Mouse (Mus musculus) ZHBTc4 (cell line): ENCODE measurements around the gene Tspan9.

Experiments used
- DNase-seq: peaks from one replicate; pipeline ENCODE4 v3.0.0-alpha.2; 2011; ENCODE audit warnings: low read depth, low spot score

Gene Tspan9

GRCm38 (mm10) chr6:128020053-128020452, 123.3 kb downstream of the Tspan9 start:
- DNase-seq = no peak

DNA sequence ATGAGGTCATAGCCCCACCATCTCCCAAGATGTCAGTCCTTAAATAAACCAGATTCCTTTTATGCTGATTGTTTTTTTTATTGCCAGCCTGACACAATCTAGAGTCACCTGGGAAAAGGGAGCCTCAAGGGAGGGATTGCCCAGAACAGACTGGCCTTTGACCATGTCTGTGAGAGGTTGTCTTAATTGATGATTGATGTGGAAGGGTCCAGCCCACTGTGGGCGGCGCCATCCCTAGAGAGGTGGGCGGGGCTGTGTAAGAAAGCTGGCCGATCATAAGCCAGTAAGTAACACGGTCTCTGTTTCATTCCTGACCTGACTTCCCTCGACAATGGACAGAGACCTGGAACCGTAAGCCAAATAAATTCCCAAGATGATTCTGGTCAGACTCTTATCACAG, 124.3 kb downstream of the Tspan9 start:
- DNase-seq = peak; percentile 56

- DNase-seq = no peak
These were observed 128.1 kb downstream of the Tspan9 start for GRCm38 (mm10) chr6:128015304-128015703.

DNA sequence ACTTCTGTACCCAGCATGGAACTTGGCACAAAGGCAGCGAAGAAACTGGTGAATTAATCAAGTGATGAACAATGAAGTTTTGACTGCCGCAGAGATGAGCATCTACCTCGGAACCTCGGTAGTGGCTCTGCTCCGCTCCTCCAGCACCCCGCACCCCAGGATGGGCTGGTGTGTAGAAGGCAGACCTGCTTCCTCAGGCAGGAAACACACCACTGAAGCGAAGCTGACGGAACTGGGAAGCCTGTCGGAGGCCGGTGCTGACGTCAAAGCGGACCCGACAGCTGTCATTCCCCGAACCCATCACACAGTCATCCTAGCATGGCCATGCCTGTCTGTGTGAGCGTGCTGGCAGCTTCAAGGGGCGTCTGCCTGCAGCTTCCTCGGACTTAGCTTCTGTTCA, 131.6 kb downstream of the Tspan9 start:
- DNase-seq = no peak

- no peak for DNase-seq
These were observed 132.3 kb downstream of the Tspan9 start for GRCm38 (mm10) chr6:128011071-128011477.

DNA sequence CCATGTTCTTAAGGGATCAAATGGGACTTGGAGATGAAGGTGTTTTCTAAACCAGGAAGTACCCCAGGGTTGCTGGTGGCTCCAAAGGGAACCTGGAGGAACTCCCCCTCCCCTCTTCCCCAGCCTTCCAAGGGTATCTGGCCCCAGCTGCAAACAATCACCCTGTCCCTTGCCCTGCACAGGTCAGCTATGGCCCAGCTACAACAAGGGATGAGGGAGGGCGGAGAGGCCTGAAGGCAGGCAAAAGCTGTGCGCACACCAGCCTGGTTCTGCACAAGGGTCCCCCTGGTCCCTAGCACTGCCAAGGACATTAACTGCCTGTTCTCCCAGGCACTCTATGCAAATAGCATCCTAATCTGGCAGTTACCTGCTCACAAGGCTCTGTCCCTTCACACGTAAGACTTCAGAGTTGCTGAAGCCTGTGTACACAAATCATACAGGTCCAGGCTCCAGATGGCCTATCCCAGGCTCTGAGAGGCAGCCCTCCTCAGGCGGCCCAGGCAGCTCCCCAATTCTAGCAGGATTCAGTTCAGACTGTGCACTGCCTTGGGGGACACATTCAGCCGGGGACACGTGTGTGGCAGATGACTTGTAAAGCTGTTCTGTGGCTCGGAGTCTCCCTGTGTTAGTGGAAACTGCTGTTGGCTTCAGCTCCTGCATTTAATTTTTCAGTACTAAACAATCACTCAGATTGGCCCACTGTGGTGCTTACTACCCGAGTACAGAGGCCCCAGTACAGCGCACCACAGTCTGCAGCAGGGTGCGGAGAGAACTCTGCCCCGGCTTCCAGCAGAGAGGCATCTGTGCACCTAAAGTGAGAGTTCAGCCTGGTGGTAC, 133.0 kb downstream of the Tspan9 start:
- no peak for DNase-seq

DNA sequence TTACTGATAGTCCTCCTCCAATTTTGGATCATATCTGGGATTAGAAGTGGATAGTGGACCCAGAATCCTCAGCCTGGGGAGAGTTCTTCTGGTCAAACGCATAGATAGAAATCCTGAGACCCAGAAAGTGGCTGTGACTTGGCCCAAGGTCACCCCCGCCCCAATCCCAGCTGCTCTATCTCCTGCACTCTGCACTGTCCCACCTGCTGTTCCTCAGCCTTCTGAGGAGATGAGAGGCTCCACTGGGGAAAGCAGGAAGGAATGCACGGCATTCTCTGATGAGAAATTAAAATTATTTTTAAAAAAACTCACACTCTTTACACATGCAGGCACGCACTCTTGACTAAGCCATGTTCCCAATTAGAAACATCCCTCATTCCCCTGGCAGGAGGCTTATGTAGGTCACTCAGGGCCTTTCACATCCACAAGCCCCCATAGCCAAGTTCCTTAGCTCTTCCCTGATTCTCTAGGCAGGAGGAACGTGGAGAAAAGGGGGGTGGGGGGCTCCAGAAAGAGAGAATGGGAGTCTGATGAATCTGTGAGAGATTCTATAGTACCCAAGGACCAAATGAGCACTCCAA, 135.3 kb downstream of the Tspan9 start:
- no peak for DNase-seq

DNA sequence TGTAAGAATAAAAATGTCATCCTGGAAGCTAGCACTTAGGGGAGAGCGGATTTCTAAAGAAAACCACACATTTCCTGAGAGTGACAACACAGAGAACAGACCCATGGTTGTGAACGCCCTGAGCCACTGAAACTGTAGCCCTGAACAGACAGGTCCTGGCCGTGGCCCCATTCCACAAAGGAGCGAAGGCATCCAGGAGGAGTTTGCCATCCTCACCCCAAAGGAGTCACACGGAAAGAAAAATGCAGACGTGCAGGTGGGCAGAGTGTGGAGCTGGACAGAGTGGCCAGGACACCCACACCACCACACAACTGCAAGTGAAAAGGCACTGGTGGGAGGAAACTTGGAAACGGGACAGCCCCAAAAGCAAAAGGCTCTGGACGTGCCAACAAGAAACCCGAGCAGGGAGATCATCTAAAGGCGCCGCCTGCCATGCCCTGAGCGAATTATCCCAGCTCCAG, 136.1 kb downstream of the Tspan9 start:
- DNase-seq = no peak

DNA sequence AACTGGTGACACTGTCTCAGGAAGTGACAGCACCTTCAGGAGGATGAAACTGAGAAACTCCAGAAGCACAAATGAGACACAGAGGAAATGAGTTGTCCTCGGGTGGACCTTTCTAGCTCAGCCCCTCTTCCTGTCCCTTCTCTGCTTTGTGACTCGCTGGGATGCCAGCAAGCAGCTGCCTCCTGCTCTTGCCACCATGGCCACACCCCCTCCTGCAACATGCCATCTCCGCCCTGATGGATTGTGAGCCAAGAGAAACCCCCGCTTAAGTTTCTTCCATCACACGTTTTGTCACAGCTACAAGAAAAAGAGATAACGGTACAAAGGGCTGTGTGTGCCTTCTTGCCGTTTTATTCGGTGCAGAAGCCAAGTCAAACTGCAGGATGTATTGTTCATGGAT, 137.2 kb downstream of the Tspan9 start:
- DNase-seq = no peak

DNA sequence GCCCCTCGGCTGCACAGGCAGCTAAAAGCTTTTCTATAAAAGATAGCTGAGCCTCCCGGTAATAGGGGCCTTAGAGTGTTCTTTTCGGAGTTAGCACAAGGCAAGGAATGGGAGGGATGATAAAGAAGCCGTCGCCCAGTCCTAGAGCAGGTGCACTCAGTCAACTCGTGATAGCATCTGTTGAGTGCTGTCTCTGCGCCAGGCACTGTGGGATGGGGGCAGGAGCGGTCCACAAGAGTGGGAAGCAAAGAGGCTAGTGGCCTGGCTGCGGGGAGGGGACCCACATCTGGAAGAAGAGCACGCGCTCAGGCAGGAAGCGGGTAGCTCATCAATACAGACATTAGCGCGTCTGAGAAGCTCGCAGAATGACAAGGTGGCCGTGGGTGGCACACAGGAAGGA, 138.8 kb downstream of the Tspan9 start:
- DNase-seq = no peak

- DNase-seq = no peak
These were observed 139.9 kb downstream of the Tspan9 start for GRCm38 (mm10) chr6:128003542-128003941.

DNA sequence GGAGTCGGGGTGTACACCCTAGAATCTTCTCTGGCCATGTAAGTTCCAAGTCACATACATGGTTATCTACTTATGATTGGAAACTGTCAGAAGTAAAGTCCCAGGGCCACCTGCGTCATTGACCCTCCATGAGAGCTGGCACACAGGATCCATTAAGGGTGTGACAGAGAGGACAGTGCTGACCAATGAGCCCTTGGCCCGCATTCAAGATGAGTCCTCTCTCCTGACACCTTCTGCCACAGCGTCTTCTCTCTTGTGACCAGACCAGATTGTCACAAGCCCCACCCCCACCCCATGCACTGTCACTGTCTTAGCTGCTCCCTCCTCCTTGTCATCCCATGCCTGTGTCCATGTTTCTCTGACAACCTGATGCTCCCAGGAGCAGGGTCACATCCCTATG, 140.7 kb downstream of the Tspan9 start:
- no peak for DNase-seq

- DNase-seq = no peak
These were observed 141.3 kb downstream of the Tspan9 start for GRCm38 (mm10) chr6:128002104-128002503.

- no peak for DNase-seq
These were observed 141.8 kb downstream of the Tspan9 start for GRCm38 (mm10) chr6:128001587-128001986.

DNA sequence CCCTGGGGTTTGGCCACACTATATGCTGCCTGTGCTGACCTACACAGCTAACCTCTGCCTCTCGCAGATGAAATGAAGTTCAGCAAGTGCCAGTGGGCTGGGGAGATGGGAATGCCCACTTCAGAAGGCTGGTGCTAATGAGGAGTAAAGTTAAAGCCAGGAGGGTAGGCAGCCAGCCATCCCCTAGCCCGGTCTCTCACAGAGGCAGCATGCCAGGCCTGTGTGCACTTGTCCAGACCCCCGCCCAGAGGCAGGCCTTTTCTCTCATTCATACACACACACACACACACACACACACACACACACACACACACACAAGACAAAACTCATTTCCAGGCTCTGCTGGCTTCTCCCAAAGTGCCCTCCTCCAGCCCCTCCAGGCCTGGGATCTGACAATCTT, 142.6 kb downstream of the Tspan9 start:
- DNase-seq = no peak

GRCm38 (mm10) chr6:127999118-127999517, 144.3 kb downstream of the Tspan9 start:
- no peak for DNase-seq

- peak; percentile 40 for DNase-seq
These were observed 146.5 kb downstream of the Tspan9 start for GRCm38 (mm10) chr6:127996928-127997327.

GRCm38 (mm10) chr6:127992993-127993392, 150.4 kb downstream of the Tspan9 start:
- no peak for DNase-seq

- no peak for DNase-seq
These were observed 151.8 kb downstream of the Tspan9 start for GRCm38 (mm10) chr6:127991509-127992176.

GRCm38 (mm10) chr6:127989624-127990212, 153.7 kb downstream of the Tspan9 start:
- DNase-seq = no peak

DNA sequence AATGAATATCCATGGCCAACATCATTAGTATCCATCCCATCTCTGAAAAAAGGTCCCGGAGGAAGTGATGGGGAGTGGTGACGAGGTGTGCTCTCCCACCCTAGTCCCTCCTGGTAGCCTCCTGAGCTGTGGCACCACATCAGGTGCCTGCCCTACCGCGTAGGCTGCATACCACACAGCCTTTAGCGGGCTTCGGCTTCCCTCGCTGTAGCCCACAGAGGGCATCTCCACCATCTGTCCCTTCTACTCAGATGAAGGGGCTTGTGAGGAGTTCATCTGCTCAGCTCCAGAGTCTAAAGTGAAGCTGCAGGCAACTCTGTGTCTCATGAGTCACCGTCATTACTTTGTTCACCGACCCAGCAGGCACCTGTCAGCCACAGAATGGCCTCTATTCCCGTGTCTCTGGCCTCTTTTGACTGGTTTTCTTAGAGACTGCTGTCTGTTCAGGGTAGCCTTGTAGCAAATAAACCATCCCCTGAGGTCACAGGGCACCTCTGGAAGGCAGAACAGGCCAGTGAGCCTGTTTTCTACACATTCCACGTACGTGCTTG, 154.4 kb downstream of the Tspan9 start:
- DNase-seq = no peak

DNA sequence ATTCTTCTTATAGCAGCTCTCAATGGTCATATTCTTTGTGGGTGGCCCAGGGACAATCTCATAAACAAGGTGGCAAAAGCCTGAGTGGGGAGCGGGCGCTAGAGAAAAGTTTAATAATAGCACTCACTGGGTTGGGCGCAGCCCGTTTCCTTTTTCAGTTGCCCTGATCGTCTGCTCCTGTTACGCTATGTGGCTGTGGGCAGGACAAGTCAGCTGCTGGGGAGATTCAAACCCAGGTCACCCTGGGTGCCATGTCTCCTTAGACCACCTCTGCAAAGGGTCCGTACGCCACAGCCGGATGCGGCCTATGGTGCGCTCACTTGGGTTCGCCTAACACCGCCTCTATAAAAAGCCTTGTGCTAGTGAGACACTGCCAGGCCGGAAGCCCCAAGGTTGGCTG, 156.0 kb downstream of the Tspan9 start:
- DNase-seq = no peak
